Mouse (Mus musculus): ENCODE measurements around the gene Slc9b2. TPM values are rescaled to one million over a fixed set of nuclear protein-coding genes. Genes with fewer than 3 reads are reported as not detected.

Slc9b2 gene
- polyA plus RNA-seq, 1 experiment from 2014 or later = 1.3 TPM

DNA sequence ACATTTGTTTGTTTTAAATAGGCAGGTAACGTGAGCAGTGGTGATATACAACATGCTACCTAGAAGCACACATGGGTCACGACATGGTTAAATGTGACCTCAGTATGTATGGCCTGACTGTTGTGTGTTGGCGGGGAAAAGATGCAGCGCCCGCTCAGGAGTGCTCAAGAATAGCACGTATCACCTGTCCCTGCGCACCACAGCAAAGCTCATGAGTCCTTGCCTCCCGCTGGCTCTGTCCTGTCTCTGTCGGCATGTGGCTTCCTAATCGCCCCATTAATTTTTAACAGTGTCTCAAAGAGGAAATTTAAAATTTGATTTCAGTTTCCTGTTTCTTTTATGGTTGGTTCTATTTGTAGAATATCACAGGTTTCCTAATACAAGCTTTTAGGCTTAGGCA, 69.9 kb downstream of the Slc9b2 start:
- Histone ChIP-seq H3K9ac (no peak overlapping the region), H3K4me2 (replicated peaks) (no peak overlapping the region), H3K9me3 (replicated peaks) (no peaks in the 10 kb centered on the region), H3K27me3 (no peaks in the 10 kb centered on the region), H3K36me3 (no peaks in the 10 kb centered on the region), H3K4me1 (no peaks in the 10 kb centered on the region), H3K27ac (no peak overlapping the region), H3K4me3 (no peak overlapping the region)
- no peak for ATAC-seq (ENCODE audit: low FRiP score)
- 84% methylated on average over 10 of the region's 10 CpGs for WGBS

DNA sequence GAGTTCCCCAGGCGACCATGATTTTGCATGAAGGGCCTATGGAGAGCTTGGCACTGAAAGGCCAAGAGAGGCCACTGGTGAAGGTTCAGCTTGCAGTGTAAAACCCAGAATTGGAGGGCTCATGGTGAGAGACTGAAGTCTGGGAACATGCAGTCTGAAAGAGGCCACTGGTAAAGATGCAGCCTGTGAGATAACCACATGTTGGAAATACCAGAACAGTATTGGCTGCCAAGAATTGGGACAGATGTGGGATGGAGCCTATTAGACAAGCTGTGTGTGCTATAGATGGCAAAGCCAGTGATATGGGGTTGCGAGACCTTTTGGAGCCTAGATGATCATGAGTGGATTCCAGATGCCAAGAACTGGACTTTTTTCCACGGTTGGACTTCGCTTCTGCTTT, 72.4 kb downstream of the Slc9b2 start:
- Histone ChIP-seq H3K9me3 (replicated peaks) (no peaks in the 10 kb centered on the region), H3K27ac (no peak overlapping the region), H3K4me2 (replicated peaks) (no peak overlapping the region), H3K27me3 (no peaks in the 10 kb centered on the region), H3K4me1 (no peaks in the 10 kb centered on the region), H3K9ac (no peak overlapping the region), H3K36me3 (no peaks in the 10 kb centered on the region), H3K4me3 (no peak overlapping the region)
- 94% methylated on average over 4 of the region's 4 CpGs for WGBS
- no peak for ATAC-seq (ENCODE audit: low FRiP score)

DNA sequence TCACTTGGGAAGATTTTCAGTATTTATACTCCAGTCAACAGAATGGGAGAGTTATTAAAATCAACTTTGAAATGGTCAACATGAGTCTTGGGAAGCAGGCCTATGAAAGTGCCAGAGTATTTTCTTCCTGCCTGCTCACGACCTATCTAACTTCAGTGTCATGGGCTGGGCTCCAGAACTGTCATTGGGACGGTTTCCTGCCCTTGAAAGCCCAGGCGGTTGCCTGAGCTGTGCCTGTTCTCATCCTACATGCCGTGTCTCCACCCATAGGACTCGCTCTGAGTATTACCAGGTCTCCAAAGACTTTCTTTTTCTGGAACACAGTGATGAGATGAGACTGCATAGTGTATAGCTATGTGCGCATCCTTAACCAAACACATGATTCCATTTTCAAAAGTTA, 85.7 kb downstream of the Slc9b2 start:
- no peak for ATAC-seq (ENCODE audit: low FRiP score)
- H3K27ac ChIP-seq = no peak overlapping the region
- no peaks in the 10 kb centered on the region for H3K9me3 ChIP-seq (replicated peaks)
- WGBS = 79% methylated on average over 6 of the region's 6 CpGs
- H3K4me3 ChIP-seq = no peak overlapping the region
- no peak overlapping the region for H3K4me2 ChIP-seq (replicated peaks)
- no peaks in the 10 kb centered on the region for H3K27me3 ChIP-seq
- no peak overlapping the region for H3K9ac ChIP-seq
- no peaks in the 10 kb centered on the region for H3K36me3 ChIP-seq
- no peaks in the 10 kb centered on the region for H3K4me1 ChIP-seq

Other genes starting within 250 kb of the Slc9b2 start
- gene Cenpe, start 95.2 kb upstream of the Slc9b2 start, polyA plus RNA-seq (2016; fragmentation: Nextera tagmentation; extraction: Ambion mirVana) = 24.0 TPM in 2 replicates
- gene Bdh2, start 26.5 kb upstream of the Slc9b2 start, polyA plus RNA-seq (2016; fragmentation: Nextera tagmentation; extraction: Ambion mirVana) = 5.6 and 7.2 TPM in 2 replicates
- gene Slc9b1, start 40.3 kb downstream of the Slc9b2 start, polyA plus RNA-seq (2016; fragmentation: Nextera tagmentation; extraction: Ambion mirVana) = not detected in 2 replicates
- 77.1 and 82.5 TPM in 2 replicates for gene Cisd2, start 116.2 kb downstream of the Slc9b2 start, polyA plus RNA-seq (2016; fragmentation: Nextera tagmentation; extraction: Ambion mirVana)
- gene Ube2d3, start 130.4 kb downstream of the Slc9b2 start, polyA plus RNA-seq (2016; fragmentation: Nextera tagmentation; extraction: Ambion mirVana) = 469 and 495 TPM in 2 replicates
- gene Manba, start 177.9 kb downstream of the Slc9b2 start, polyA plus RNA-seq (2016; fragmentation: Nextera tagmentation; extraction: Ambion mirVana) = 5.7 and 6.1 TPM in 2 replicates

All from hindbrain, embryonic 12.5 days (tissue).